Mouse (Mus musculus): ENCODE data around the gene Prr5.
"Not testable (repeated sequence)": the region's sequence is repeated elsewhere in the genome, so short reads cannot be mapped to it uniquely, and the experiment has no call there.

The Prr5 gene

DNA sequence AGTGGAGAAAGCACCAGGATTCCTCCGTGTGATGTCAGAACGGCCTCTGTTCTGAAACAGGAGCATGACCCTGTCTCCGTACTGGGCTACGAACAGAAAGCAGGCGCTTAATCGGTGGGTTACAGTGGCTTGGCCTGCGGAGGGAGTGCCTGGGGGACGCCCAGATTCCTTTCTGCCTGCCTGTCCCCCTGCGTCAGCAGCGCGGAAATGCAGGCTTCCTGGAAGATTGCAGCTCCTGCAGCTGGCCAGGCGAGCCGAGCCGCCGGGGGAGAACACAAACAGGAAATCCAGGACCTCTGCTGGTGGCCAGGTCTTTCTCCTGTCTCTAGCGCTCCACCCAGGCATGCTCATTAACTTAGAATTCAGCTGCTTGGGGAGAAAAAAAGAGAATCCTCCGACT lies 45.3 kb downstream of the Prr5 start:
- DNase-seq, result no peak

DNA sequence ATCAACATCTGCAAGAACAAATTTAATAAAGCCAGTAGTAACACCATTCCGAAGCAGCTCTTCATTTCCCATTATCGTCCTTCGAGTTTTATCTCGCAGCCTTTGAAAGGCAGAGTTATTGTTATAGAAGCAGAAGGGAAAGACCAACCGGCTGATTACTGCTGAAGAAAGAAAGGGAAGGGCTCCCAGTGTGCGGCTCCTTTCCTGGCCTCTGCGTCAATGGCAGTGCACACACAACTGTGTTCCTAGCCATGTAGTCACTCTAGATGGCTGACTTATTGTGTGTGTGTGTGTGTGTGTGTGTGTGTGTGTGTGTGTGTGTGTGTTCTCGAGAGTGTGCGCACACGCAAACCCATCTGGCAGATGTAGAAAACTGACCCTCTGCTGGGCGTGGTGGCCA lies 45.7 kb downstream of the Prr5 start:
- DNase-seq, result no peak

- not testable (repeated sequence) for DNase-seq
Measured at GRCm38 (mm10) chr15:84717570-84718270, 48.3 kb downstream of the Prr5 start.

GRCm38 (mm10) chr15:84718785-84719184 lies 49.4 kb downstream of the Prr5 start:
- no peak for DNase-seq

- DNase-seq, result no peak
Measured at GRCm38 (mm10) chr15:84719791-84720190, 50.4 kb downstream of the Prr5 start, which contains the start of gene Arhgap8. Gene Arhgap8, plus strand, starts transcription at chr15:84720052.

DNA sequence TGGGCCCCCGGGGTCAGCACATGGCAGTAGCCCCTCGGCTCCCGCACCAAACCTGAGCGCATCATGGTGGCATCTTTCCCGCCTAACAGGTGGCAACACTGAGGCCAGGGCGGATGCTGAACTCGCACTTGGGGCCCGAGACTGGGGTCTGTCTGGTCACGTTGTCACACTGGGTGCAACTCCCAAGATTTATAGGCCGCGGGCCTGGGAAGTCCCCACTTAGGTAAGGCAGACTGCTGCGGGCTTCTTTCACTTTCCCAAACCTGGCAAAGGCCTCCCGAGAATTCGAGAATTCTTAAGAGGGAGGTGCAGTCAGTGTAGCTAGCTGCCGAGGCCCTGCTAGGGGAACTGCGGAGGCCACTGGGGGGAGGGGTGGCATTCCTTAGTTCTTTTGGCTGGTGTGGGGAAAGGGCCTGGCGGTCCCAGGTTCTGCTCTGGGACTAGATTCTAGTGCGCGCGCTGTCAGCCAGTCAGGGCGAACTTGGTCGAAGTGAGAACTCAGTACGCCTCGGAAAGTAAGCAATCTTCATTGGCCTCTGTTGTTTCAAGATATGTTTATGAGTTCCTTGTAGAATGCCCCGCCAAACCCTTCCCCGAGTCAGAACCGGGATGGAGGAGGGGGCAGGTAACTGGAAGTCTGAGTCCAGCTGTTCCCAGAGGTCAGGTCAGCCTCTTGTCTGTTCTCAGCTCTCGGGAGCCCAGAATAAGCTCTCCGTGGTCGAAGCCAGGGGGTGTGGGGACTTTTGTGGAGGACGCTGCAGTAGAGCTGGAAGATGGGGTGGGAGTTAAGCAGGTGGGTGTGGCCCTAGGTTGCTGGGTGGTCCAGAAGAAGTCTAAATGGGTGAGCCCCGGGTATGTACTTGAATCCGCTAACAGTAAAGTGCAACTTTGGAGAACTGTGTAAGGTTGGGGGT lies 51.1 kb downstream of the Prr5 start:
- DNase-seq, result no peak

GRCm38 (mm10) chr15:84723656-84724055 lies 54.2 kb downstream of the Prr5 start:
- DNase-seq, result not testable (repeated sequence)

- DNase-seq, result no peak
Measured at GRCm38 (mm10) chr15:84724199-84724598, 54.8 kb downstream of the Prr5 start.

DNA sequence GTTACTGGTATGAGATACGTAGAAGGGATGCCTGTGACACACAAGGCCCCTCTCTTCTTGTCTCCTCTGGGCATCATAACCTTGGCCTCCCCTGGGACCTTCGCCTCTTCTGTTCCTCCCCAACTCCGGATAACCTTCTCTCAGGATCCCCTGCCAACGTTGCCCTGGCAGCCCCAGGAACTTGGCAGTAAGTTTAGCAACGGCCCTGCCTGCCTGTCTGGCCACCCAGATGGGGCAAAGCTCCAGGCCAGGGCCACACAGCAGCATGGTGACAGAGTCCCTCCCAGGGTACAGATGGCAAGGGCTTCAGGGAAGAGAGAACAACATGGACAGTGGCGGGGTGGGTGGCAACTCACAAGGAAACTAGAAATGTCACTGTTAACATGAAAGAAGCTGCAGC lies 60.3 kb downstream of the Prr5 start:
- peak; percentile 12 for DNase-seq

GRCm38 (mm10) chr15:84730893-84731292 lies 61.5 kb downstream of the Prr5 start:
- DNase-seq, result no peak

DNA sequence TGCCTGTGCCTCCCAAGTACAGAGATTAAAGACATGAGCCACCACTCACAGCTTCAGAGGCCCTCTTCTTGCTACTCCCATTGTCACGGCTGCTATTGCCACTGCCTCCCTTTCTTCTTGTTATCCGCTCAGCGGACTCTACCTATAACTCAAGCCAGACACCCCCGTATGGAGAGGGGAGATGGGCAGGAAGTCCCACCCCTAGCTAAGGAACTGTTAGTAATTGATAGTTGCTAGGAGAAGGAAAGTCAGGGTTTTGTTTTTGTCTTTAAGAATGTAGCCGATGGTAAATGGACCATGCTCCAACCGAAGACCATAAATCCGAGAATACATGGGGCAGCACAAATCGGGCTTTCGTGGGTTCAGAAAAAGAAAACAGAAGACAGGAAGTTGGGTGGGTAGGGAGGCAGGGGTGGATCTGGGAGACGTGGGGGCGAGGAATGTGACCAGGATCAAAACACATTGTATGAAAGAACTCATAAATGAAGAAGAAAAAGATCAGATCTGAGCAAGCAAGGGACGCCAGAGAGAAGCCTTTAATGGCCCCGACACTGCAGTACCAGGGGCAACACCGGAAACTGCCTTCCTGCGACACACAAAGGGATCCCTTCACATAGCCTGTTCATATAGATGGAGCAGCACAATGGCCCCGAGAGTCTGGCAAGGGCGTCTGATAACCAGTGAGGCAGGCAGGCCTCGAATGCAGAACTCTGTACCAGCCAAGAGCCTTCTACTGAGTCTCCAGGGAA lies 62.4 kb downstream of the Prr5 start:
- no peak for DNase-seq

DNA sequence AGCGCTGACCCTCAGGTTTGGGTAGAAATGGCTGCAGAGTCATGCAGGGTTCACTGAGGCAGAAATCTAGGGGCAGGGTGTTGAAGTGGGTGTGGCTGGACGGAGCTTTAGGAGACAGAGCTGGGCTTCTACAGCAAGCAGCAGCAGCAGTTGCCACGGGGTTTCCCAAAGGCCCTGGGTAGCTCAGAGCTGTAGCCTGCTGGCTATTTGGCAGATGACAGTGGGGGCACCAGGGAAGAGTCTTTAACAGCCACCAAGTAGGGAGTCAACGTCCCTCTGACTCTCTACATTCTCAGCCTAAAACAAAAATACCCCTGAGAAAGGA lies 63.0 kb downstream of the Prr5 start:
- DNase-seq, result no peak

GRCm38 (mm10) chr15:84736346-84736993 lies 67.0 kb downstream of the Prr5 start:
- DNase-seq, result no peak

DNA sequence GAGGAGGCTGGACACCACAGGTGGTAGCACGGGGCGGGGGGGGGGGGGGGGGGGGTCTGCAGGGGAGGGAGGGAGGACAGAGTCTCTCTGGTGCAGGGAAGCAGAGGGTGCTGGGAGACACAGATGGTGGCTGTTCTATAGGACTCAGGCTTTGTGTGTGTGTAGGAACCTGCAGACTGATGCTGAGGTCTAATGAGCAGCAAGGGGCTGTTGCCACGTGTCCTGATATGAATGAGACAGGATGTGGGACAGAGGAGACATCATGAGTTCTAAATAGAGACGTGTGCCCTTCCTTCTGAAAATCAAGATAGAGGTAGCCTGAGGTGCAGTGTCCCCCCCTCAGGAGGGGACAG lies 67.5 kb downstream of the Prr5 start:
- no peak for DNase-seq

DNA sequence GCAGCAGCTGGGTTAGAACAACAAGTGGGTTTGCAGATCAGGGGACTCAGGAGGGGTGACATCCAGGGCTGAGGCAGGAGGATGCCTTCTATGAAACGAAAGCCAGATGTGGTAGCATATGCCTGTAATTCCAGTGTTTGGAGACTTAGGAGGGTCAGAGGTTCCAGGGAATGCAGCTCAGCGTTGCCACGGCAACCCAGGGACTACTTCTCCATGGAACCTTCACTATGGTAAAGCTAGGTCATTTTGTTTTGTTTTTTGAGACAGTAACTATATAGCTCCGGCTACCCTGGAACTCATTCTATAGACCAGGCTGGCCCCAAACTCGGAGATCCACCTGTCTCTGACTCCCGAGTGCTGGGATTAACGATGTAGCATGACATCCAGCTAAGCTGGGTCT lies 68.8 kb downstream of the Prr5 start:
- DNase-seq, result no peak

DNA sequence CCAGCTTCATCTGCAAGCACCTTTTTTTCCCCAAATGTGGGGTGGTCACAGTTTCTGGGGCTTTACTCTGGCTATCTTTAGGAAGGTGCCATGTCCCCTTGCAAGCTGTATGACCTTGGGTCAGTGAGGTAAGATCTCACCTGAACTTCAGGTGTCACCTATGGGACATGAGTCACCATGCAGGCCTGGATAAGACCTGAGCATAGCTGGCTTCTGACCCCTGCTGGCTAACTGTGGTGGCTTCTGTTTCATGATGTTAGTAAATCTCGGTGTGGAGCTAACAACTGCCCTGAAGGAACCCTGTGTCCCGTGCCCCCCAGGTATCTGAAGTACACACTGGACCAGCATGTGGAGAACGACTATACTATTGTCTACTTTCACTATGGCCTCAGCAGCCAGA lies 72.2 kb downstream of the Prr5 start:
- no peak for DNase-seq

DNA sequence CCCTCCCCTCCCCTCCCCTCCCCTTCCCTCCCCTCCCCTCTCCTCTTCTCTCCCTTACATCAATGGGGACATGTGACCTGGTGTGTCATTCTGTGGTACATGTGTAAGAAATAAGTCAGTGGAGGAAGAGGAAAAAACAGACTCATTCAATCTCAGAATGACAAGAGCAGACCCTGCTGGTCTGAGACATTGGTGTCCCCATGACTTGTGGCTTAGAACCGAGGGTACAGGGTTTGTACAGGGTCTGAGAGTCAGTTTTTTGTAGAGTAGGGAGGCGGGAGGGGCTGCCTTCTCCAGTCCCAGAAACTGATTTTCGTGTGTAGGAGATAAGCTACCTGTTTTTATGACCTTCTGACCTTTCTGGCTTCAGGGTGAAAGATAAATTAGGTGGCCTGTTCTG lies 73.9 kb downstream of the Prr5 start:
- DNase-seq, result no peak

GRCm38 (mm10) chr15:84744308-84744707 lies 74.9 kb downstream of the Prr5 start:
- no peak for DNase-seq

- DNase-seq, result no peak
Measured at GRCm38 (mm10) chr15:84745831-84746230, 76.4 kb downstream of the Prr5 start.
